Mouse (Mus musculus) kidney, postnatal 0 days (tissue): ENCODE data around the gene Satb1. TPM values are rescaled to one million over a fixed set of nuclear protein-coding genes. Genes with fewer than 3 reads are reported as not detected.

ENCODE experiments used
- ATAC-seq: fragments of 200-750 bp; cut with Nextera tagmentation; replicated peaks from 2 replicates; pipeline ENCODE4 v1.8.0; 2017; ENCODE audit warnings: low read depth, moderate number of reproducible peaks, moderate TSS enrichment, moderate library complexity; ENCODE audit not compliant: low FRiP score
- DNase-seq: peaks from one replicate; pipeline ENCODE4 v3.0.0-alpha.2; 2016; ENCODE audit warnings: low spot score
- H3K27ac ChIP-seq: fragments of 300-500 bp; sonication (generic); 2 replicates; pipeline ENCODE4 v1.5.1; 2014; ENCODE audit warnings: mild to moderate bottlenecking
- H3K27me3 ChIP-seq: fragments of 300-500 bp; sonication (generic); 2 replicates; pipeline ENCODE4 v1.6.1; 2014; ENCODE audit warnings: low read length, mixed read lengths; ENCODE audit not compliant: insufficient read depth
- H3K36me3 ChIP-seq: fragments of 300-500 bp; sonication (generic); 2 replicates; pipeline ENCODE4 v1.6.1; 2014; ENCODE audit warnings: low read length, mixed read lengths; ENCODE audit not compliant: insufficient read depth
- H3K4me1 ChIP-seq: fragments of 300-500 bp; sonication (generic); replicated peaks from 2 replicates; pipeline ENCODE4 v1.6.1; 2014; ENCODE audit warnings: antibody characterized with exemption, low read length, mixed read lengths; ENCODE audit not compliant: insufficient read depth
- H3K4me2 ChIP-seq: fragments of 300-500 bp; sonication (generic); 2 replicates; pipeline ENCODE4 v1.6.1; 2014; ENCODE audit warnings: mild to moderate bottlenecking, low read length, moderate library complexity, mixed read lengths
- H3K4me3 ChIP-seq: fragments of 300-500 bp; sonication (generic); replicated peaks from 2 replicates; pipeline ENCODE4 v1.5.1; 2014; ENCODE audit warnings: low read depth, low read length
- H3K9ac ChIP-seq: fragments of 300-500 bp; sonication (generic); 2 replicates; pipeline ENCODE4 v1.6.1; 2014; ENCODE audit warnings: low read depth, low read length
- H3K9me3 ChIP-seq: fragments of 300-500 bp; sonication (generic); replicated peaks from 2 replicates; pipeline ENCODE4 v1.6.1; 2016; ENCODE audit warnings: low read length, inconsistent platforms, mixed read lengths
- CTCF ChIP-seq: IDR thresholded peaks from 2 replicates; pipeline ENCODE4 v1.5.1; 2016; ENCODE audit warnings: antibody characterized with exemption, low read depth, mild to moderate bottlenecking, moderate library complexity
- WGBS: fragments of 180-500 bp; shearing (Covaris S2); extraction: QIAGEN DNeasy Blood & Tissue Kit; methylation state at CpG from one replicate; pipeline ENCODE4 v1.1.7; 2014; 5-methylcytosine and 5-hydroxymethylcytosine counted together
- polyA plus RNA-seq: library from polyadenylated mRNA; unstranded; fragments of >200 nt; fragmentation: Nextera tagmentation; extraction: Ambion mirVana; gene quantifications from 2 replicates; pipeline ENCODE4 v1.2.1, GENCODE M21; 2015

The Satb1 gene
- polyA plus RNA-seq, 1 experiment from 2014 or later: 5.5 TPM

- Histone ChIP-seq H3K4me2 (no peak overlapping the region), H3K9me3 (no peaks in the 10 kb centered on the region), H3K27ac (no peak overlapping the region), H3K36me3 (no peaks in the 10 kb centered on the region), H3K4me3 (no peak overlapping the region), H3K27me3 (no peaks in the 10 kb centered on the region), H3K9ac (no peak overlapping the region), H3K4me1 (no peaks in the 10 kb centered on the region)
- DNase-seq: no peak
- no peak for TF ChIP-seq CTCF
- no peak for ATAC-seq
- whole genome bisulfite sequencing: 83% methylated on average over 8 of the region's 8 CpGs
Observed at GRCm38 (mm10) chr17:51763600-51763999, 69.5 kb downstream of the Satb1 start.

- 84% methylated on average over 7 of the region's 7 CpGs for WGBS
- no peak for TF ChIP-seq CTCF
Observed at GRCm38 (mm10) chr17:51762503-51762902, 70.6 kb downstream of the Satb1 start.

GRCm38 (mm10) chr17:51760997-51761655 lies 72.0 kb downstream of the Satb1 start:
- H3K9ac ChIP-seq: no peak overlapping the region
- H3K9me3 ChIP-seq: no peaks in the 10 kb centered on the region
- ATAC-seq (no peak), DNase-seq (no peak)
- H3K4me3 ChIP-seq: no peak overlapping the region
- H3K36me3 ChIP-seq: no peaks in the 10 kb centered on the region
- H3K27ac ChIP-seq: no peak overlapping the region
- no peak overlapping the region for H3K4me2 ChIP-seq
- no peaks in the 10 kb centered on the region for H3K4me1 ChIP-seq
- no peaks in the 10 kb centered on the region for H3K27me3 ChIP-seq
- TF ChIP-seq CTCF: no peak
- 78% methylated on average over 17 of the region's 17 CpGs for WGBS

More at GRCm38 (mm10) chr17:51762503-51762902, 70.6 kb downstream of the Satb1 start:
- no peak overlapping the region for H3K4me3 ChIP-seq
- no peak for ATAC-seq
- H3K4me1 ChIP-seq: no peaks in the 10 kb centered on the region
- no peak overlapping the region for H3K9ac ChIP-seq
- no peak overlapping the region for H3K4me2 ChIP-seq
- H3K36me3 ChIP-seq: no peaks in the 10 kb centered on the region
- no peak for DNase-seq
- no peaks in the 10 kb centered on the region for H3K27me3 ChIP-seq
- H3K27ac ChIP-seq: no peak overlapping the region
- no peaks in the 10 kb centered on the region for H3K9me3 ChIP-seq

GRCm38 (mm10) chr17:51760251-51760887 lies 72.7 kb downstream of the Satb1 start:
- Histone ChIP-seq H3K4me2 (peak overlapping the region; percentile 3; the same call in 1 of the 2 replicates), H3K4me3 (no peak overlapping the region), H3K36me3 (no peaks in the 10 kb centered on the region), H3K27ac (no peak overlapping the region), H3K4me1 (no peaks in the 10 kb centered on the region), H3K9ac (no peak overlapping the region), H3K27me3 (no peaks in the 10 kb centered on the region), H3K9me3 (no peaks in the 10 kb centered on the region)
- WGBS: 54% methylated on average over 17 of the region's 17 CpGs
- TF ChIP-seq CTCF: no peak
- no peak for DNase-seq
- ATAC-seq: no peak

- DNase-seq (no peak), ATAC-seq (no peak)
- 90% methylated on average over 4 of the region's 4 CpGs for WGBS
- no peak overlapping the region for H3K9ac ChIP-seq
- H3K4me2 ChIP-seq: no peak overlapping the region
- no peak for TF ChIP-seq CTCF
- no peaks in the 10 kb centered on the region for H3K9me3 ChIP-seq
- H3K27ac ChIP-seq: no peak overlapping the region
- H3K4me1 ChIP-seq: no peaks in the 10 kb centered on the region
- no peaks in the 10 kb centered on the region for H3K27me3 ChIP-seq
- H3K4me3 ChIP-seq: no peak overlapping the region
- H3K36me3 ChIP-seq: no peaks in the 10 kb centered on the region
Observed at GRCm38 (mm10) chr17:51759509-51759908, 73.6 kb downstream of the Satb1 start.

- H3K9me3 ChIP-seq: no peaks in the 10 kb centered on the region
- no peak for ATAC-seq
- H3K4me1 ChIP-seq: no peaks in the 10 kb centered on the region
- no peaks in the 10 kb centered on the region for H3K36me3 ChIP-seq
- no peak overlapping the region for H3K4me3 ChIP-seq
- DNase-seq: no peak
- no peak overlapping the region for H3K9ac ChIP-seq
- TF ChIP-seq CTCF: no peak
- no peak overlapping the region for H3K4me2 ChIP-seq
- H3K27me3 ChIP-seq: no peaks in the 10 kb centered on the region
- 93% methylated on average over 4 of the region's 4 CpGs for WGBS
- H3K27ac ChIP-seq: no peak overlapping the region
Observed at GRCm38 (mm10) chr17:51752142-51752541, 80.9 kb downstream of the Satb1 start.

GRCm38 (mm10) chr17:51747204-51747603 lies 85.9 kb downstream of the Satb1 start:
- no peaks in the 10 kb centered on the region for H3K4me1 ChIP-seq
- no peak overlapping the region for H3K9ac ChIP-seq
- no peak overlapping the region for H3K4me3 ChIP-seq
- no peaks in the 10 kb centered on the region for H3K36me3 ChIP-seq
- H3K27ac ChIP-seq: no peak overlapping the region
- ATAC-seq (no peak), DNase-seq (no peak)
- H3K4me2 ChIP-seq: no peak overlapping the region
- H3K27me3 ChIP-seq: no peaks in the 10 kb centered on the region
- H3K9me3 ChIP-seq: no peaks in the 10 kb centered on the region
- 87% methylated on average over 9 of the region's 9 CpGs for WGBS
- no peak for TF ChIP-seq CTCF
